Mouse (Mus musculus): ENCODE data around the gene Bmpr1b. TPM values are rescaled to one million over a fixed set of nuclear protein-coding genes. Genes with fewer than 3 reads are reported as not detected.

Gene Bmpr1b
- polyA plus RNA-seq, 1 experiment = 1.3 TPM

DNA sequence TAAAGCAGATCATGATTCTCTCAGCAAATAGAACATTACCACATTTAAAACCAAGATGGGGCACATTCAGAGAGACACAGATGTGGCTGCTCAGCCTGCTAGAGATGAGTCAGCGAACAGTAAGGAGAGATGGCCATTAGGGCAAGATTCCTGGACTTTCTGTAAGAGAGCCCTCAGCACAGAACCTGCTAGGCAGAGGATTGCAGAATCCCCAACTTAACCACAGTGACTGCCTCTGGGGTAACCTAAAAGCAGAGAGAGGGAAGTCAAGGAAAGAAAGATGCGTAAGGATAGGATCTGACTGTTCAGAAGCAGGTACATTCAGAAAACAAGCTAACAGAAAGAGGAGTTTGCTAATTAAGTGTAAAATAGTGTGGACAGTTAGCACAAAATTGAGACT is 118.5 kb downstream of the Bmpr1b start:
- TF ChIP-seq CTCF (IDR thresholded peaks at IDR 0.05; ENCODE audit: insufficient read depth, low read length) (no peak), POLR2A (IDR thresholded peaks at IDR 0.05; ENCODE audit: borderline replicate concordance, extremely low read depth, low read depth, low read length) (no peak)
- DNase-seq = no peak
- no peaks in the 10 kb centered on the region for H3K4me1 ChIP-seq (ENCODE audit: control insufficient read depth, insufficient read depth, low read length)
- WGBS = 95% methylated on average over 2 of the region's 2 CpGs
- H3K4me3 ChIP-seq (replicated peaks; ENCODE audit: extremely low read depth, low read depth, low read length) = no peak overlapping the region

DNA sequence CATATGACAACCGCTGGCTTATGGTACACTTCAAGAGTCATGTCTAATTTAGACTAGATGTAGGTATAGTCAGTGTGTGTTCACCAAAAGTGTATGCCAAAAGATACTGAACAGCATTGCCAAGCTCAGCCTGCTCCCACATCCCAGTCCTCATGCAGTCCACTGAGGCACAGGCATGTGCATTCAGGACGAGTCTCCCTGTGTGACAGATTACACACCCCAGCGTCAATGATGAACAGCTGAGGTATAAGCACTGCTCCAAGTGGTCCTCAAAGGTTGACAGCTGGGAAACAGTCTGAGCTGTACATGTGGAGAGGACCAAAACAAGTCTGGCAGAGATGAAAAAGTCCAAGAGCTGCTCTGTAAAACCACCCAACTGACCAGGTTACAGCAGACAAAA is 119.6 kb downstream of the Bmpr1b start:
- Histone ChIP-seq H3K4me1 (ENCODE audit: control insufficient read depth, insufficient read depth, low read length) (no peaks in the 10 kb centered on the region), H3K4me3 (replicated peaks; ENCODE audit: extremely low read depth, low read depth, low read length) (no peak overlapping the region)
- WGBS = 76% methylated on average over 3 of the region's 3 CpGs
- TF ChIP-seq CTCF (IDR thresholded peaks at IDR 0.05; ENCODE audit: insufficient read depth, low read length) (no peak), POLR2A (IDR thresholded peaks at IDR 0.05; ENCODE audit: borderline replicate concordance, extremely low read depth, low read depth, low read length) (no peak)
- no peak for DNase-seq

DNA sequence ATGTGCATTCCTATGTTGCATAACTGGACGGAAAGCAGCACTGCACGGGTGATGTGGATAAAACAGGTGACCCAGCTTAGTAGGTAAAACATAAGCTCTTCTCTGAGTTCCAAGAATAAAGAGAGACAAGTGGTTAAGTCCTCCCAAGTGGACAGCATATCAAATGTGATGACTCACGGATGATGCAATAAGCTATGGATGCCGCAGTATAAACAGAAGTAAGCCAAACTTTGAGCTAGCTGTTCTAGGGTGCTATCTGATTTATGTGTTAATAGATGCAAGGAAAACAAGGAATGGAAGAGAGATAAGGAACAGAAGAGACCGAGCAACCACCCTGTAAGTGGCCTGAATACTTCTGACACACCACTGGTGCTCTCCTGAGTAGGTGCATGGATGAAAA is 120.1 kb downstream of the Bmpr1b start:
- 60% methylated on average over 5 of the region's 5 CpGs for WGBS

DNA sequence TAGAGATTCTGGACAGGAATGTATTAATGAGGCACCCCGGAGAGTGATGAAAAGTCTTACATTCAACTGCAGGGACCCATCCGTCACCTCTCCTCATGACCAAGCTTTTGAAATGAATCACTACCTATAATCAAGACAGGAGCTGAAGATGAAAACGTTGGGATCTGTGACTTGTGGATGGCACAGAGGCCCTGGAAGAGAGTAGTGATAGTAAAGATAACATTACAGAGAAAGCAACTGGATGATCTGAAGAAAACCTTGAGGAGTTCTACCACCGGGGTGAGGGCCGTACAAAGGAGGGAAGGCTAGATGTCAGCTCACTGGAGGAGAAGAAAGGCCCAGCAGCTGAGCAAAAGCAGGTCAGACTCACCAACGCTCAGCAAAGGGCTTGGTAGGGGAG is 120.7 kb downstream of the Bmpr1b start:
- no peaks in the 10 kb centered on the region for H3K4me1 ChIP-seq (ENCODE audit: control insufficient read depth, insufficient read depth, low read length)
- WGBS = 63% methylated on average over 6 of the region's 6 CpGs
- no peak for DNase-seq
- H3K4me3 ChIP-seq (replicated peaks; ENCODE audit: extremely low read depth, low read depth, low read length) = no peak overlapping the region
- TF ChIP-seq POLR2A (IDR thresholded peaks at IDR 0.05; ENCODE audit: borderline replicate concordance, extremely low read depth, low read depth, low read length) = no peak

More for the DNA sequence above, 120.1 kb downstream of the Bmpr1b start:
- DNase-seq = no peak
- Histone ChIP-seq H3K4me3 (replicated peaks; ENCODE audit: extremely low read depth, low read depth, low read length) (no peak overlapping the region), H3K4me1 (ENCODE audit: control insufficient read depth, insufficient read depth, low read length) (no peaks in the 10 kb centered on the region)
- TF ChIP-seq CTCF (IDR thresholded peaks at IDR 0.05; ENCODE audit: insufficient read depth, low read length) (no peak), POLR2A (IDR thresholded peaks at IDR 0.05; ENCODE audit: borderline replicate concordance, extremely low read depth, low read depth, low read length) (no peak)

DNA sequence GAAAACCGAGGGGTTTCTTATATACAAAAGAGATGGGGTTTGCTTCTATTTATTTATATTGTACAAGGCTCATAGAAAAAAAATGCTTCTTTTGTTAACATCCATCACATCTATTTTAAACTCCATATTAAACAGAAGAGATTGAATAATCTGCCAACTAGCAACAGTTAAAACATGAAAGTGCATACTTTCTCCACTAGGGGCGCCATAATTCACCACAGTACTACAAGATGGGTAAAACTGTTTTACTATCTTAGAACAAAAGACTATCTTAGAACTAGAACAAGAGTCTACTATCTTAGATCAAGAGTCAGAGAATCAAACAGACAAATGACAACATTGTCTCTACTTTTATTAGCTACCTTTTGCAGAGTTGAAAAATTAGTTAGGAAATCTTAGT is 125.8 kb downstream of the Bmpr1b start:
- H3K4me1 ChIP-seq (ENCODE audit: control insufficient read depth, insufficient read depth, low read length) = no peaks in the 10 kb centered on the region
- no peak for DNase-seq
- WGBS = 28% methylated on average over 2 of the region's 2 CpGs
- no peak overlapping the region for H3K4me3 ChIP-seq (replicated peaks; ENCODE audit: extremely low read depth, low read depth, low read length)
- 0 out of 2 replicates have a peak, but pooled peaks have one; percentile 7 for TF ChIP-seq CTCF (IDR thresholded peaks at IDR 0.05; ENCODE audit: insufficient read depth, low read length)
- no peak for TF ChIP-seq POLR2A (IDR thresholded peaks at IDR 0.05; ENCODE audit: borderline replicate concordance, extremely low read depth, low read depth, low read length)

DNA sequence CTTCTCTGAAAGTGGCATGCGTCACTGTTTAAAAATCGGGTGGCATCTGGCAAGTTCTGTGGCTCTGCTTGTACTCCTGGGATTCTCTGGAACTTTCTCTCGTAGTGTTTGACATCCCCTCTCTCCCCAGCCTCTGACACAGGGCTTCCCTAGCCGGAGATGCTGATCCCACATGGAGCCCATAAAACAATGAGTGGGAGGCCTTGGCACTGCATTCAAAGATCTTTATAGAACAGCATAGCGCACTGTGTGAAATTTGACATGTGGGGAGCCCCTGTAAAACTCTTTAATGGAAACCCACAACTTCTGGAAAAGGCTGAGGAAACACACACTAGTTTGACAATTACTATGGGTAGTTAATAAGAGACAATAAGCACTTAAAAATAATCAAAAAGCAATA is 126.2 kb downstream of the Bmpr1b start:
- no peak overlapping the region for H3K4me3 ChIP-seq (replicated peaks; ENCODE audit: extremely low read depth, low read depth, low read length)
- TF ChIP-seq POLR2A (IDR thresholded peaks at IDR 0.05; ENCODE audit: borderline replicate concordance, extremely low read depth, low read depth, low read length) = no peak
- no peak for TF ChIP-seq CTCF (IDR thresholded peaks at IDR 0.05; ENCODE audit: insufficient read depth, low read length)
- no peak for DNase-seq
- WGBS = 86% methylated on average over 5 of the region's 5 CpGs
- H3K4me1 ChIP-seq (ENCODE audit: control insufficient read depth, insufficient read depth, low read length) = no peaks in the 10 kb centered on the region

DNA sequence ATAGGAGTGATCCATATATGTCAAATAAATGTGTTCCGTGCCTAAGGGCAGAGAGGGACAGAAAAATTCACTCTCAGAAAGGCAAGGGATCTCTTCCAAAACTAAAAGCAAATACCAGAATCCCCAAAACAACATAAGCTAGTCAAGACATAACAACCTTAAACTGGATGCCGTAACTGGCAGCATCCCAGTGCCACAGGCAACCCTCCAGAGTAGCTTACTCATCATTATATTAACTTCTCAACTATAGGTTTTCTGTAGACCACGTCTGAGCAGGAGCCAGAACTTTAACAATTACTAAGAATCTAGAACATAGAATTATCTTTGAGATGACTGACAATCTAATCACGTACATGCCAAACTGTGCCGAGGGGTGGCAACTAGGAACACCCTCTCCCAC is 128.9 kb downstream of the Bmpr1b start:
- no peak for DNase-seq

DNA sequence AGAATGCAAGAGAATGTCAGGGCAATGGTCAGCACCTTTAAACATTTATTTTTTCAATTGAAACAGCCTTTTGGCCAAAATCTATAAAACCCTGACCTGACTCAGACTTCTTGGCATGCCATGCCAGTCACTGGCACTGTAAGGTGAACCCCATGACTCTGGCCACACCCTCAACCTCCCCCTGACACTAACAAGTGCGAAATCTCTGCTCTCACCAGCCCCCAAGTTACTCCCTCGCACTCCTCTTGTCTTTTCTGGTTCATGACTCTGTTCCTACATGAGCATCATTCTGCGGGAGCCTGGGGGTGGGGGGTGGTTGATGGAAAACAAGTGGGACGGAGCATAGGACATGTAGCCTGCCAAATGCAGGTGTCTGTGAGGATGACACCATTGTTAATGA is 135.1 kb downstream of the Bmpr1b start:
- TF ChIP-seq CTCF (IDR thresholded peaks at IDR 0.05; ENCODE audit: insufficient read depth, low read length) (no peak), POLR2A (IDR thresholded peaks at IDR 0.05; ENCODE audit: borderline replicate concordance, extremely low read depth, low read depth, low read length) (no peak)
- DNase-seq = no peak
- WGBS = 65% methylated on average over 4 of the region's 4 CpGs

More for the DNA sequence above, 128.9 kb downstream of the Bmpr1b start:
- TF ChIP-seq CTCF (IDR thresholded peaks at IDR 0.05; ENCODE audit: insufficient read depth, low read length) (no peak), POLR2A (IDR thresholded peaks at IDR 0.05; ENCODE audit: borderline replicate concordance, extremely low read depth, low read depth, low read length) (no peak)
- Histone ChIP-seq H3K4me3 (replicated peaks; ENCODE audit: extremely low read depth, low read depth, low read length) (no peak overlapping the region), H3K4me1 (ENCODE audit: control insufficient read depth, insufficient read depth, low read length) (no peaks in the 10 kb centered on the region)
- WGBS = 86% methylated on average over 5 of the region's 5 CpGs

DNA sequence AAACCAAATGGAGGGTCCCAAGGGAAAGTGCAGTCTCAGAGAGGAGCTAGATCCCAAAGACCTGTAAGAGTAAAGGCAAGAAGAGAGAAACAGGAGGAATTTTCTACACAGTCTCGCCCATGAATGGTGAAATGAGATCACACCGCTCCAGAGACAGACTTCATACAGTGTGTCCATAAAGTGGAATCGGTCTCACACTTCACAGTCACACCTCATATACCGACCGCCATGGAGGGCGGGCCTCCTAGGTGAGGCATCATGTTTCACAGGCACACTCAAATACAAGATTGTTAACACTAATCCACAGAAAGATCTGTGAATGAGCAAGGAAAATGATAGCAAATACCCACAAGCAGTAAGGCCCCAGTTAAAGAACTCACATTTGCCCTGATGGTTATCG is 149.5 kb downstream of the Bmpr1b start:
- Histone ChIP-seq H3K4me3 (replicated peaks; ENCODE audit: extremely low read depth, low read depth, low read length) (no peak overlapping the region), H3K4me1 (ENCODE audit: control insufficient read depth, insufficient read depth, low read length) (no peaks in the 10 kb centered on the region)
- WGBS = 82% methylated on average over 7 of the region's 7 CpGs
- no peak for TF ChIP-seq CTCF (IDR thresholded peaks at IDR 0.05; ENCODE audit: insufficient read depth, low read length)
- TF ChIP-seq POLR2A (IDR thresholded peaks at IDR 0.05; ENCODE audit: borderline replicate concordance, extremely low read depth, low read depth, low read length) = no peak
- no peak for DNase-seq

More for the DNA sequence above, 135.1 kb downstream of the Bmpr1b start:
- Histone ChIP-seq H3K4me3 (replicated peaks; ENCODE audit: extremely low read depth, low read depth, low read length) (no peak overlapping the region), H3K4me1 (ENCODE audit: control insufficient read depth, insufficient read depth, low read length) (no peaks in the 10 kb centered on the region)

DNA sequence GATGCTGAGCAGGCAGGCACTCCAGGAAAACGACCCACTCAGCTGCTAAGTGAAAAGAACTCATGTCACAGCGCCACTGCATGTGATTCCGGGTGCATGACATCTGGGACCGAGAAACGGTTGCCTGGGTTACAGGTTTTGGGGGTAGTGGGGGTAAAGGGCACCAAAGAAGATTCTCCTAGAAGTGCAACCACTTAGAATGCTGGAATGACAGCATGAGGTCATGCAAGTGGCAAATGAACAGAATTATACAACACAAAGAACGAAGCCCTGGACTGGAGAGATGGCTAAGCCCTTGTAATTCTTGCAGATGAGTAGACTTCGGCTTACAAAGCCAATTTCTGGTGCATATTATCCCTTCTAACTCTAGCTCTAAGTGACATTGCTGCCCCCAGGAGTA is 184.7 kb downstream of the Bmpr1b start:
- TF ChIP-seq POLR2A (IDR thresholded peaks at IDR 0.05; ENCODE audit: borderline replicate concordance, extremely low read depth, low read depth, low read length) = no peak
- TF ChIP-seq CTCF (IDR thresholded peaks at IDR 0.05; ENCODE audit: insufficient read depth, low read length) = no peak
- Histone ChIP-seq H3K4me3 (replicated peaks; ENCODE audit: extremely low read depth, low read depth, low read length) (no peak overlapping the region), H3K4me1 (ENCODE audit: control insufficient read depth, insufficient read depth, low read length) (no peaks in the 10 kb centered on the region)
- 45% methylated on average over 7 of the region's 7 CpGs for WGBS
- no peak for DNase-seq

Measured in lung, adult 2 months (tissue).